Mouse (Mus musculus) regulatory T cell (primary cell): ENCODE results near the gene Rtp3.

Experiments
- in situ Hi-C: fragments of 300-600 bp; cut with MboI, MseI; formaldehyde crosslinking; loops from one replicate; pipeline ENCODE4 v1.15.1; 2025; ENCODE audit warnings: high pct_unique_total_duplicates

The Rtp3 gene

GRCm38 (mm10) chr9:110990204-110990603, at the start of gene Rtp3:
Gene Rtp3 (minus strand): TSS chr9:110990583.
- in situ Hi-C loops = no loop called here

GRCm38 (mm10) chr9:111039966-111040365, 49.6 kb upstream of the Rtp3 start:
- in situ Hi-C loops = no loop called here

- in situ Hi-C loops = no loop called here
Observed at GRCm38 (mm10) chr9:111033717-111034116, 43.3 kb upstream of the Rtp3 start.

- in situ Hi-C loops = no loop called here
Observed at GRCm38 (mm10) chr9:111026791-111027190, 36.4 kb upstream of the Rtp3 start.

GRCm38 (mm10) chr9:111019022-111019421, 28.6 kb upstream of the Rtp3 start, which contains the start of gene Ltf:
Gene Ltf (plus strand): TSS chr9:111019271.
- in situ Hi-C loops = no loop called here

GRCm38 (mm10) chr9:111015658-111016057, 25.3 kb upstream of the Rtp3 start:
- in situ Hi-C loops = no loop called here

GRCm38 (mm10) chr9:111012041-111012440, 21.7 kb upstream of the Rtp3 start:
- in situ Hi-C loops = no loop called here

- in situ Hi-C loops = no loop called here
Observed at GRCm38 (mm10) chr9:111011550-111011949, 21.2 kb upstream of the Rtp3 start.

GRCm38 (mm10) chr9:111009763-111010162, 19.4 kb upstream of the Rtp3 start:
- in situ Hi-C loops = loop anchor here (5.0 kb wide), 1 partner anchor 68 kb away; no protein-coding TSS in a partner anchor

- in situ Hi-C loops = loop anchor here (5.0 kb wide), 1 partner anchor 71 kb away; no protein-coding TSS in a partner anchor
Observed at GRCm38 (mm10) chr9:111006544-111006943, 16.2 kb upstream of the Rtp3 start.

- in situ Hi-C loops = no loop called here
Observed at GRCm38 (mm10) chr9:111003279-111003678, 12.9 kb upstream of the Rtp3 start.

- in situ Hi-C loops = no loop called here
Observed at GRCm38 (mm10) chr9:111001621-111002020, 11.2 kb upstream of the Rtp3 start.

- in situ Hi-C loops = no loop called here
Observed at GRCm38 (mm10) chr9:110999856-111000255, 9.5 kb upstream of the Rtp3 start.

- in situ Hi-C loops = no loop called here
Observed at GRCm38 (mm10) chr9:110999056-110999455, 8.7 kb upstream of the Rtp3 start.

- in situ Hi-C loops = no loop called here
Observed at GRCm38 (mm10) chr9:110997245-110997644, 6.9 kb upstream of the Rtp3 start.

GRCm38 (mm10) chr9:110994716-110995172, 4.4 kb upstream of the Rtp3 start:
- in situ Hi-C loops = no loop called here

- in situ Hi-C loops = no loop called here
Observed at GRCm38 (mm10) chr9:110993281-110993709, 2.9 kb upstream of the Rtp3 start.

GRCm38 (mm10) chr9:110989543-110989942, 840 bp downstream of the Rtp3 start:
- in situ Hi-C loops = no loop called here

GRCm38 (mm10) chr9:110989141-110989540, 1.2 kb downstream of the Rtp3 start:
- in situ Hi-C loops = no loop called here

GRCm38 (mm10) chr9:110988078-110988477, 2.3 kb downstream of the Rtp3 start:
- in situ Hi-C loops = no loop called here

- in situ Hi-C loops = no loop called here
Observed at GRCm38 (mm10) chr9:110987331-110987730, 3.1 kb downstream of the Rtp3 start.

- in situ Hi-C loops = no loop called here
Observed at GRCm38 (mm10) chr9:110985951-110986350, 4.4 kb downstream of the Rtp3 start.

- in situ Hi-C loops = no loop called here
Observed at GRCm38 (mm10) chr9:110985541-110985940, 4.8 kb downstream of the Rtp3 start.

GRCm38 (mm10) chr9:110984096-110984495, 6.3 kb downstream of the Rtp3 start:
- in situ Hi-C loops = no loop called here
